Mouse (Mus musculus): ENCODE data around the gene Arf3. TPM values are rescaled to one million over a fixed set of nuclear protein-coding genes. Genes with fewer than 3 reads are reported as not detected.
A peak's percentile ranks its signal among the peaks of the same experiment; 100 is the strongest.
"Not testable (repeated sequence)": the region's sequence is repeated elsewhere in the genome, so short reads cannot be mapped to it uniquely, and the experiment has no call there.

The Arf3 gene
- 57.5 and 63.3 TPM in 2 replicates for polyA plus RNA-seq (2014; fragmentation: Nextera tagmentation; extraction: Ambion mirVana)

DNA sequence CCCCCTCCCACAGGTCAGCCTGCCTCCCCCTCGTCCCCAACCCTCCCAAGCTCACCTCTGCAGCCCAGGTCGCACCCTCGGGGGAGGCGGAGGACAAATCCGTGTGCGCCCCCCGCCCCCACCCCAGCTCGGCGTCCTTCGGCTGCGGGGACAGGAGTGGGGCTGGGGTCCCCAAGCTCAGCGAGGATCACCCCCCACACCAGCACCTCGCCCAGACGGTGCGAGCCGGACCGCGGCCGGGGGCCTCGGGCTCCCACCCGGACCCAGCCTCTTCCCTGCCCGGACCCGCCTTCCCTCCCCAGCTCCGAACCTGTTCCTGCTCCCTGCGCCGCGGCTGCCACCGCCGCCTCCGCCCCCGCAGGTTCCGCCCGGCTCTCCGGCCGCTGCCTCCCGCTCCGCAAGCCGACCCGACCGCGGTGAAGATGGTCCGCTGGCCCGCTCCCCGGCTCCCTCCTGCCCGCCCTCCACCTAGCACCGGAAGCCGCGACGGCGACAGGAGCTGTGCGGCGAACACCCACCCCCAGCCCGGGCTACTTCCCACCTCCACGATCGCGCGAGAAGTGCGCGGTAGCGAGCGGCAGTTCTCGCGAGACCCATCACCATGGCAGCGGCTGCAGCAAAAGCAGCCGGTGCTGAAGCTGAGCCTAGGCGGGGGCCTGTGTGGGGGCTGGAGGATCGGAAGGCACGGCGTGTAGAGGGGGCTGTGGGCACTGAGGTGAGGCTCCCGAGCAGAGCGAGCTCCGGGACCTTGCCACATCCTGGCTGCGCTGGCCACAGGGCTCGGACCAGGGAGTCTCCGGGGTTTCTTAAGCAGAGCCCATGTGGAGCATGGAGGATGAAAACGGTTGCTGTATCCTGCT is at the start of gene Arf3:
Gene Arf3 (minus strand): TSS at position 545 of the 860 bp plus-strand sequence.
- DNase-seq (peak; percentile 98), ATAC-seq (ENCODE audit: low FRiP score, low TSS enrichment) (peak; percentile 96)
- H3K9me3 ChIP-seq (ENCODE audit: control insufficient read depth, low read length): no peaks in the 10 kb centered on the region
- H3K36me3 ChIP-seq (ENCODE audit: control insufficient read depth, insufficient read depth, low read length): peaks cover 14% of the 10 kb centered on the region; the same call in 1 of the 2 replicates
- peaks cover 6% of the 10 kb centered on the region; the same call in 1 of the 2 replicates for H3K27me3 ChIP-seq (ENCODE audit: control insufficient read depth, insufficient read depth, low read length)
- WGBS: under 1% methylated on average over 76 of the region's 76 CpGs
- H3K27ac ChIP-seq (replicated peaks; ENCODE audit: low read depth, low read length): peak within 1 kb of the TSS; percentile 93
- peak within 1 kb of the TSS; percentile 99 for H3K4me3 ChIP-seq (replicated peaks; ENCODE audit: low read depth, low read length)
- peaks cover 17% of the 10 kb centered on the region for H3K4me1 ChIP-seq (ENCODE audit: control insufficient read depth, insufficient read depth, low read length)
- H3K4me2 ChIP-seq (ENCODE audit: low read length): peak within 1 kb of the TSS; percentile 75
- H3K9ac ChIP-seq (replicated peaks; ENCODE audit: low read length): peak within 1 kb of the TSS; percentile 94

DNA sequence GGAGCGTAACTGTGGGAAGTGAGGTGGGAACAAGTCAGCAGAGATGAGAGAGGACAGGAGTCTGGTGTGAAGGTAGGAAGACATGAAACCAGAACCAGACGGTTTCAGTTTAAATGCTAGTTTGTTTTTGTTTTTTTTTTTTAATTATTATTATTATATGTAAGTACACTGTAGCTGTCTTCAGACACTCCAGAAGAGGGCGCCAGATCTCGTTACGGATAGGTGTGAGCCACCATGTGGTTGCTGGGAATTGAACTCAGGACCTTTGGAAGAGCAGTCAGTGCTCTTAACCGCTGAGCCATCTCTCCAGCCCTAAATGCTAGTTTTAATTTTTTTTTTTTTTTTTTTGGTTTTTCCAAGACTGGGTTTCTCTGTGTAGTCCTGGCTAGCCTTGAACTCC is 47.2 kb upstream of the Arf3 start:
- Histone ChIP-seq H3K27me3 (ENCODE audit: control insufficient read depth, insufficient read depth, low read length) (peaks cover 49% of the 10 kb centered on the region), H3K36me3 (ENCODE audit: control insufficient read depth, insufficient read depth, low read length) (peaks cover 26% of the 10 kb centered on the region), H3K4me1 (ENCODE audit: control insufficient read depth, insufficient read depth, low read length) (peaks cover 27% of the 10 kb centered on the region)
- WGBS: 83% methylated on average over 6 of the region's 6 CpGs
- H3K27ac ChIP-seq (replicated peaks; ENCODE audit: low read depth, low read length); H3K4me3 ChIP-seq (replicated peaks; ENCODE audit: low read depth, low read length); ATAC-seq (ENCODE audit: low FRiP score, low TSS enrichment); H3K9me3 ChIP-seq (ENCODE audit: control insufficient read depth, low read length); DNase-seq; H3K4me2 ChIP-seq (ENCODE audit: low read length); H3K9ac ChIP-seq (replicated peaks; ENCODE audit: low read length): not testable (repeated sequence)

DNA sequence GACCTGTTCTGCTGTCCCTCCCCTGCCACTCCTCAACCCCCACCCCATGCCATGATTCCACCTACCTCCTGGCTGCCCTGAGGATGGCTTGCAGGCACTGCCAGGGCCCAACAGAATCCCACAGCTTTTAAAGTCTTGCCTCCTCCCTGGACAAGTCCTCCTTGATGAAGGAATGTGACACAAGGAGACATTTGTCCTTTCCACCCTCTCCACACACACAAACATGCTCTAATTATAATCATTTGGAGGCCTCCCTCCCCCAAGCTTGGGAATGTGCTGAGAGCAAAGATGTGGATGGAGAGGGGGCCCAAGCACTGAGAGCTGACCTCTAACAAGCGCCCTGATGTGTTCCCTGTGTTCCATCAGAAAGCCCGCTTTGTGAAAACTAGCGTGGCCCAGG is 46.4 kb upstream of the Arf3 start, which contains the start of gene Ddn:
Gene Ddn (minus strand): TSS at position 101 of the 400 bp plus-strand sequence.
- DNase-seq (no peak), ATAC-seq (ENCODE audit: low FRiP score, low TSS enrichment) (no peak)
- H3K4me2 ChIP-seq (ENCODE audit: low read length): peak within 1 kb of the TSS; percentile 72
- H3K9ac ChIP-seq (replicated peaks; ENCODE audit: low read length): peak within 1 kb of the TSS; percentile 17; the same call in 1 of the 2 replicates
- H3K27ac ChIP-seq (replicated peaks; ENCODE audit: low read depth, low read length): no peak within 1 kb of the TSS
- H3K9me3 ChIP-seq (ENCODE audit: control insufficient read depth, low read length): no peaks in the 10 kb centered on the region
- peaks cover 32% of the 10 kb centered on the region for H3K4me1 ChIP-seq (ENCODE audit: control insufficient read depth, insufficient read depth, low read length)
- WGBS: 63% methylated on average over 3 of the region's 3 CpGs
- H3K36me3 ChIP-seq (ENCODE audit: control insufficient read depth, insufficient read depth, low read length): peaks cover 21% of the 10 kb centered on the region
- H3K4me3 ChIP-seq (replicated peaks; ENCODE audit: low read depth, low read length): peak within 1 kb of the TSS; percentile 44
- peaks cover 57% of the 10 kb centered on the region for H3K27me3 ChIP-seq (ENCODE audit: control insufficient read depth, insufficient read depth, low read length)

DNA sequence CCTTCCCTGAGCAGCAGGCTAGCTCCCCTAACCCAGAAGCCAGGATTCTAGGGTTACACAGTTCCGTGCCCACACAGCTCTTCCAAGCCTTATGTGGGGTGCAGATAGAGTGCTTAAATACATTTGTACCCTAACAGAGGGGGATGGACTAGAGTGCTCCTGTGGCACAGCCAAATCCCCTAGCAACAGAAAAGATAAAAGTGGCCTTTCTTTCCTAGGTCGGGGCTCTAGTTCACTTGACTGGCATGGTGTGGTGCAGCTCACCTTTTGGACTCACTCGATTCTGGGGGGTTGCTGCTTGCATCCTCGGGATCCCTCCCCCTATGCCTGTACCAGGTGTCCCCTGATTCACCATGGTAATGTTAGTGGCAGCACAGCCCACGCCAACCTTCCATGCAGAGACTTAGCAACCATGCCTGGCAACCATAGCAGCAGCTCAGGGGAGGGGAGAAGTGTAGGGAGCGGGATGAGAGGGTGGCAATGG is 45.7 kb upstream of the Arf3 start:
- ATAC-seq (ENCODE audit: low FRiP score, low TSS enrichment) (no peak), DNase-seq (peak; percentile 26)
- peaks cover 14% of the 10 kb centered on the region for H3K36me3 ChIP-seq (ENCODE audit: control insufficient read depth, insufficient read depth, low read length)
- H3K27ac ChIP-seq (replicated peaks; ENCODE audit: low read depth, low read length): no peak overlapping the region
- no peaks in the 10 kb centered on the region for H3K9me3 ChIP-seq (ENCODE audit: control insufficient read depth, low read length)
- peaks cover 64% of the 10 kb centered on the region for H3K27me3 ChIP-seq (ENCODE audit: control insufficient read depth, insufficient read depth, low read length)
- peak overlapping the region; percentile 17; the same call in 1 of the 2 replicates for H3K9ac ChIP-seq (replicated peaks; ENCODE audit: low read length)
- peaks cover 32% of the 10 kb centered on the region for H3K4me1 ChIP-seq (ENCODE audit: control insufficient read depth, insufficient read depth, low read length)
- H3K4me3 ChIP-seq (replicated peaks; ENCODE audit: low read depth, low read length): peak overlapping the region; percentile 44
- peak overlapping the region; percentile 72; the same call in 1 of the 2 replicates for H3K4me2 ChIP-seq (ENCODE audit: low read length)
- WGBS: 9% methylated on average over 6 of the region's 6 CpGs

DNA sequence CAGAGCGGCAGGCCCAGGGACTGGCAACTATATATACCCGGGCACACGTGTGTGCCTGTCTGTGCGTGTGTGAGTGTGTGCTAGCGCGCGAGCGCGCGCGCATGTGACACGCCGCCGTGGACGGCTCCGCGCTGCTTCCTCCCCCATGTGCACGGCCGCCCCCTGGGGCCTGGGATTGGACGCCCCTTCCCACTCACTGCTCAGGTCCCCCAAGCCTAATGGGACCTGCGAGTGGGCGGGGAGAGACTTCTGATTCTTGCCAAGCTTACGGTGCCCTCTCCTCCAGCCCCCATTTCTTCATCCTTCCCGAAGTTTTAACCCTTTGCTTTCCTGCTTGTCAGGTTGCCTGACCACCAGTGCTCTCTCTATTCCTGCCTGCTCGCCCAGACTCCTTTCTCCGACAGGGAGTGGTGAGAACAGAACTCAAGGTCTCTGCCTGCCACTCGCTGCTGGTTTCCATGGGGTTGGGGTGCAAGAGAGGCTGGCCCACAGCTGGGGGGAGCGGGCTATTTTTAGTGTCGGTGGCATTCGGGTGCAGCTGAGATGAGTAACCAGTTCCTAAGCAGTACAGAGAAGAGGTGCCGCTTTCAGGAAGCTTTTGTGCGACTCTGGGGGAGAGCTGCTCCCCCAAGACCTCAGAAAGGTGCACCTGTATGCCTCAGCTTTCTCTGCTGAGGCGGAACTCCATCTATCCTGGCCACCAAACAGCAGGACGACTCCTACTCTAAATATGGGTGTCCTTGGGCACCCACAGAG is 45.1 kb upstream of the Arf3 start:
- peak; percentile 81 for DNase-seq
- Histone ChIP-seq H3K27ac (replicated peaks; ENCODE audit: low read depth, low read length) (no peak overlapping the region), H3K4me2 (ENCODE audit: low read length) (peak overlapping the region; percentile 72), H3K9ac (replicated peaks; ENCODE audit: low read length) (peak overlapping the region; percentile 17; the same call in 1 of the 2 replicates), H3K4me1 (ENCODE audit: control insufficient read depth, insufficient read depth, low read length) (peaks cover 32% of the 10 kb centered on the region), H3K4me3 (replicated peaks; ENCODE audit: low read depth, low read length) (peak overlapping the region; percentile 44), H3K9me3 (ENCODE audit: control insufficient read depth, low read length) (no peaks in the 10 kb centered on the region), H3K27me3 (ENCODE audit: control insufficient read depth, insufficient read depth, low read length) (peaks cover 70% of the 10 kb centered on the region), H3K36me3 (ENCODE audit: control insufficient read depth, insufficient read depth, low read length) (peaks cover 7% of the 10 kb centered on the region)
- ATAC-seq (ENCODE audit: low FRiP score, low TSS enrichment): peak; percentile 31; the same call in 1 of the 2 replicates
- 3% methylated on average over 32 of the region's 34 CpGs for WGBS

DNA sequence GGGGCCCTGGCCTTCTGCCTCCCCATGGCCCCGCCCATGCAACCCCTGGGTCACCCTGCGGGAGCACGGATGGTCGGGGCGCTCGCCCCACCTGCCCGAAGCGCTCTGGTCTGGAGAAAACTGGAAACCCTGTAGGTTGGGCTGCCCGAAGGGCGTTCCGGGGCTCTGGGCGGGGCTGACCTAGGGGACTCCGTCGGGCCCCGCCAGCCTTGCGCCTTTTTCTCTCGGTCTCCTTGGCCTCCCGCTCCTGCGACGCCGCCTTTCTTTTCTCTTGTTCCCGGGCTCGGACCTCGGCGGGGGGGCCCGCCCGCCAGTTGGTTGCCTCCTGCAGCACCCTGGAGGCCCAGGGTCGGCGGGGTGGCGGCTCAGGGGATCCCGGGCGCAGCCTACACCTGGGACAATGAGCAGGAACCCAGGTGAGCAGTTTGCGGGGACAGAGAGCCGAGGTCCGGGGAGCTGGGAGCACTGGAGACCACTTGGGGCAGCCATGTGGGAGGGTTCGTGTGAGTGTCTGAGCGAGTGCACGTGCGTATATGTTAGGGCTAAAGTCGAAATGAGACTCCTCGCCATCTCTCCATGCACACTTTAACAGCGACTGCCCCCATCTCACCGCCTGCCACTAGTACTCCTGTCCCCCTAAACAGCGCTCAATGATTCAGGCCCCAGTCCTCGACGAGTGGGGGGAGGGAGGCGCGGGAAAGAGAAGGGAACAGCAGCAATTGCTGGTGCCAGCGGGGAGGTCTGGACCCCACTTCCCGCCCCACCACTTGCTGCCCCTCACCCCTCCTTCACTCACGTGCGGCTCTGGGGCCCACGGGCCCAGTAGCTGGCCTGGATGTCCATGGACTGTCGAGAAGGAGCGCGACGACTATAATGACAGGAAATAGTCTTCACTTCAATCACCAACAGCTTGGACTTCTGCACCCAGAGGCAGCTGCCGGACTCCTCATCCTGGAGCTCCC is 44.1 kb upstream of the Arf3 start:
- no peak for ATAC-seq (ENCODE audit: low FRiP score, low TSS enrichment)
- Histone ChIP-seq H3K9ac (replicated peaks; ENCODE audit: low read length) (no peak overlapping the region; the same call in 1 of the 2 replicates), H3K27me3 (ENCODE audit: control insufficient read depth, insufficient read depth, low read length) (peaks cover 80% of the 10 kb centered on the region), H3K4me2 (ENCODE audit: low read length) (peak overlapping the region; percentile 72), H3K4me3 (replicated peaks; ENCODE audit: low read depth, low read length) (peak overlapping the region; percentile 44), H3K9me3 (ENCODE audit: control insufficient read depth, low read length) (no peaks in the 10 kb centered on the region), H3K27ac (replicated peaks; ENCODE audit: low read depth, low read length) (no peak overlapping the region), H3K4me1 (ENCODE audit: control insufficient read depth, insufficient read depth, low read length) (peaks cover 32% of the 10 kb centered on the region), H3K36me3 (ENCODE audit: control insufficient read depth, insufficient read depth, low read length) (no peaks in the 10 kb centered on the region)
- peak; percentile 35 for DNase-seq
- WGBS: under 1% methylated on average over 58 of the region's 58 CpGs

DNA sequence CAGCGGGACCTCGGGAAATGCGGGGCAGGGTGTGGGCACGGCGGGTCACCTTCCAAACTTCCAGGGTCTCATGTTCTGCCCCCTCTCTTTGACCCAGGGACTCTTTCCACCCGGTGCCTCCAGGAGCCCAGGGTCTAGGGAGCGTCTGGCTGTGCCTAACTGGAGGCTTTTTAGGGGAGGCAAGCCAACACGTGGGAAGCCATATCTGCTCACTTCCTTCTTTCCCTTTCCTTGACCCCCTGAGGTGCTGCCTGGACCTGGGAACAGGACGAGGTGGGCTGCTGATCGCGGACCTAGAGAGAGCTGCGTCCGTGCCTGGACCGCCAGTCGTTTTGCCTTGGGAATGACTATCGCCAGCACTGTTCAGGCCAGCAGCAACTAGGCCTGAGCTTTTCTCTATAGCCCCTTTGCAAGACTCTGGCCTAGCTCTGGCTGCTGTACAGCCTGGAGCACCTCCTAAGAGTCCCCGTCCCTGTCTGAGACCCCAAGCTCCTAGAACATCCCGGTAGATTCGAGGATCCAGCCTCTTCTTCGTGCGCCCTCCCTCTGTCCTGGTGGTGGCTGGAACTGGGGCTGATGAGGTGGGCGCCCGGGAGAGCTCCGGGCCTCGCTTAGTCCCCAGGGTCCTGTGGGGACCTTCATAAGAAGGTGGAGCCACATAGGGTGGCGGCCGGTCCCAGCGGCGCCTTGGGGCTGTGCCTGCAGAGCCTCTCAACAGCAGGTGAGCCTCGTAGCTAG is 43.2 kb upstream of the Arf3 start:
- DNase-seq: no peak
- ATAC-seq (ENCODE audit: low FRiP score, low TSS enrichment): no peak
- 4% methylated on average over 30 of the region's 30 CpGs for WGBS
- Histone ChIP-seq H3K9ac (replicated peaks; ENCODE audit: low read length) (no peak overlapping the region; the same call in 1 of the 2 replicates), H3K4me3 (replicated peaks; ENCODE audit: low read depth, low read length) (peak overlapping the region; percentile 44), H3K36me3 (ENCODE audit: control insufficient read depth, insufficient read depth, low read length) (no peaks in the 10 kb centered on the region), H3K27ac (replicated peaks; ENCODE audit: low read depth, low read length) (no peak overlapping the region), H3K27me3 (ENCODE audit: control insufficient read depth, insufficient read depth, low read length) (peaks cover 89% of the 10 kb centered on the region), H3K9me3 (ENCODE audit: control insufficient read depth, low read length) (no peaks in the 10 kb centered on the region), H3K4me2 (ENCODE audit: low read length) (peak overlapping the region; percentile 75), H3K4me1 (ENCODE audit: control insufficient read depth, insufficient read depth, low read length) (peaks cover 32% of the 10 kb centered on the region)
